ENCODE assay signal across 8 mouse cellular contexts in genomic region chr2:127667843-127668506, GRCm38 (mm10). TPM values are rescaled to one million over a fixed set of nuclear protein-coding genes. Genes with fewer than 3 reads are reported as not detected.
DNase-seq lines count a peak whose midpoint lies in the region; ATAC-seq and TF ChIP-seq lines count a peak whose summit lies in the region.

No protein-coding gene starts in this region.

- H3K4me2 ChIP-seq in midbrain, embryonic 14.5 days (ENCODE audit: low read length): no peak overlapping the region
- H3K4me2 ChIP-seq in midbrain, embryonic 15.5 days: no peak overlapping the region
- no peak overlapping the region for H3K4me2 ChIP-seq in forebrain, embryonic 12.5 days
- H3K4me2 ChIP-seq in midbrain, embryonic 16.5 days (ENCODE audit: low read length): no peak overlapping the region

- no peak for TF ChIP-seq POLR2A in brain, embryonic 14.5 days (IDR thresholded peaks at IDR 0.05; ENCODE audit: borderline replicate concordance, extremely low read depth, insufficient read depth, insufficient read length, poor library complexity, severe bottlenecking)

- no peaks in the 10 kb centered on the region for H3K9me3 ChIP-seq in midbrain, embryonic 14.5 days (ENCODE audit: control insufficient read depth, low read length)
- no peaks in the 10 kb centered on the region for H3K9me3 ChIP-seq in midbrain, embryonic 15.5 days
- H3K9me3 ChIP-seq in forebrain, embryonic 12.5 days: no peaks in the 10 kb centered on the region
- H3K9me3 ChIP-seq in midbrain, embryonic 16.5 days (replicated peaks; ENCODE audit: control insufficient read depth, low read length, poor library complexity, severe bottlenecking): no peaks in the 10 kb centered on the region

- no peak for DNase-seq in gastrocnemius, adult 2 months
- DNase-seq in gastrocnemius, postnatal 36 days: no peak
- peak; percentile 75 for DNase-seq in midbrain, embryonic 14.5 days
- peak; percentile 58 for DNase-seq in brain, embryonic 14.5 days (ENCODE audit: low read depth)
- DNase-seq in mesoderm, embryonic 11.5 days (ENCODE audit: low read depth, low spot score): peak; percentile 57

- H3K36me3 ChIP-seq in midbrain, embryonic 14.5 days (ENCODE audit: control insufficient read depth, insufficient read depth, low read length): no peaks in the 10 kb centered on the region
- H3K36me3 ChIP-seq in midbrain, embryonic 15.5 days (replicated peaks): no peaks in the 10 kb centered on the region
- H3K36me3 ChIP-seq in forebrain, embryonic 12.5 days (replicated peaks): no peaks in the 10 kb centered on the region
- H3K36me3 ChIP-seq in midbrain, embryonic 16.5 days (ENCODE audit: control insufficient read depth, insufficient read depth, low read length): no peaks in the 10 kb centered on the region

- no peak overlapping the region for H3K27ac ChIP-seq in gastrocnemius, adult 2 months
- H3K27ac ChIP-seq in midbrain, embryonic 14.5 days (replicated peaks; ENCODE audit: low read depth, low read length): no peak overlapping the region
- no peak overlapping the region for H3K27ac ChIP-seq in midbrain, embryonic 15.5 days
- H3K27ac ChIP-seq in forebrain, embryonic 12.5 days: no peak overlapping the region
- H3K27ac ChIP-seq in midbrain, embryonic 16.5 days (ENCODE audit: low read length): no peak overlapping the region

- H3K9ac ChIP-seq in midbrain, embryonic 14.5 days (replicated peaks; ENCODE audit: low read length): no peak overlapping the region
- H3K9ac ChIP-seq in midbrain, embryonic 15.5 days: no peak overlapping the region
- no peak overlapping the region for H3K9ac ChIP-seq in forebrain, embryonic 12.5 days
- no peak overlapping the region for H3K9ac ChIP-seq in midbrain, embryonic 16.5 days (ENCODE audit: low read depth, low read length)

- 17% methylated on average over 2 of the region's 2 CpGs for WGBS in midbrain, embryonic 14.5 days
- WGBS in midbrain, embryonic 15.5 days: 23% methylated on average over 2 of the region's 2 CpGs
- 26% methylated on average over 2 of the region's 2 CpGs for WGBS in forebrain, embryonic 12.5 days
- WGBS in midbrain, embryonic 16.5 days: 36% methylated on average over 2 of the region's 2 CpGs

- peak; percentile 75 for TF ChIP-seq CTCF in gastrocnemius, adult 2 months (IDR thresholded peaks at IDR 0.05)
- TF ChIP-seq CTCF in brain, embryonic 14.5 days (IDR thresholded peaks at IDR 0.05; ENCODE audit: borderline replicate concordance, extremely low read depth, insufficient read depth, insufficient read length): peak; percentile 21; the same call in 1 of the 2 replicates

- intact Hi-C loops in gastrocnemius, adult 2 months (cut with DNase I): loop anchor here (5.0 to 10.0 kb wide), 2 partner anchors 61 to 163 kb away; no protein-coding TSS in a partner anchor
- intact Hi-C loops in gastrocnemius, postnatal 36 days (cut with DNase I): loop anchor here (2.0 kb wide), 1 partner anchor 63 kb away; no protein-coding TSS in a partner anchor

- H3K27me3 ChIP-seq in midbrain, embryonic 14.5 days (ENCODE audit: control insufficient read depth, insufficient read depth, low read length): no peaks in the 10 kb centered on the region
- no peaks in the 10 kb centered on the region for H3K27me3 ChIP-seq in midbrain, embryonic 15.5 days (replicated peaks)
- H3K27me3 ChIP-seq in forebrain, embryonic 12.5 days: no peaks in the 10 kb centered on the region
- no peaks in the 10 kb centered on the region for H3K27me3 ChIP-seq in midbrain, embryonic 16.5 days (ENCODE audit: control insufficient read depth, insufficient read depth, low read depth, low read length)

- H3K4me1 ChIP-seq in midbrain, embryonic 14.5 days (ENCODE audit: control insufficient read depth, insufficient read depth, low read length): no peaks in the 10 kb centered on the region
- no peaks in the 10 kb centered on the region for H3K4me1 ChIP-seq in midbrain, embryonic 15.5 days
- no peaks in the 10 kb centered on the region for H3K4me1 ChIP-seq in forebrain, embryonic 12.5 days
- no peaks in the 10 kb centered on the region for H3K4me1 ChIP-seq in midbrain, embryonic 16.5 days (ENCODE audit: control insufficient read depth, insufficient read depth, low read length)

- no peak overlapping the region for H3K4me3 ChIP-seq in gastrocnemius, adult 2 months
- H3K4me3 ChIP-seq in midbrain, embryonic 14.5 days (replicated peaks; ENCODE audit: low read depth, low read length): no peak overlapping the region
- H3K4me3 ChIP-seq in midbrain, embryonic 15.5 days: no peak overlapping the region
- no peak overlapping the region for H3K4me3 ChIP-seq in forebrain, embryonic 12.5 days (replicated peaks)
- H3K4me3 ChIP-seq in midbrain, embryonic 16.5 days (ENCODE audit: low read depth, low read length): no peak overlapping the region

- no peak for ATAC-seq in midbrain, embryonic 14.5 days (ENCODE audit: low FRiP score, low TSS enrichment)
- no peak for ATAC-seq in midbrain, embryonic 15.5 days (replicated peaks)
- no peak for ATAC-seq in forebrain, embryonic 12.5 days (ENCODE audit: low FRiP score)
- ATAC-seq in midbrain, embryonic 16.5 days: no peak

RNA-seq across cellular contexts. Expression of gene Mal, which starts 11.5 kb away (rescaled TPM):
- total RNA-seq in gastrocnemius, adult 2 months (2021): 1 to 10 TPM; 1.3 TPM
- 1 to 10 TPM; 1.6 to 4.4 TPM for total RNA-seq in gastrocnemius, postnatal 36 days (2021)
- 1.3 and 3.0 TPM in 2 replicates for polyA plus RNA-seq in midbrain, embryonic 14.5 days (2014; fragmentation: Nextera tagmentation; extraction: Ambion mirVana)
- 1.5 and 2.7 TPM in 2 replicates for polyA plus RNA-seq in midbrain, embryonic 15.5 days (2015; fragmentation: Nextera tagmentation; extraction: Ambion mirVana)
- polyA plus RNA-seq in brain, embryonic 14.5 days (2012; rRNA removed): 0.68 and 1.0 TPM in 2 replicates
- 0.54 and 0.73 TPM in 2 replicates for polyA plus RNA-seq in forebrain, embryonic 12.5 days (2016; fragmentation: Nextera tagmentation; extraction: Ambion mirVana)
- polyA plus RNA-seq in midbrain, embryonic 16.5 days (2015; fragmentation: Nextera tagmentation; extraction: Ambion mirVana): 1.3 and 2.0 TPM in 2 replicates

Comparison
In these comparisons a context has a peak if more than half of its experiments do, and no peak if none do; other contexts are left out.
1. DNase-seq: peak in midbrain, embryonic 14.5 days (single experiment), brain, embryonic 14.5 days (single experiment) and mesoderm, embryonic 11.5 days (single experiment); none in gastrocnemius, adult 2 months (single experiment) and gastrocnemius, postnatal 36 days (0 of 2).